Mouse (Mus musculus) G1E (cell line): Measurements from ENCODE around the gene Kif19a.

Experiments used
- CTCF ChIP-seq: IDR thresholded peaks from 2 replicates; pipeline ENCODE4 v1.5.1; 2012; ENCODE audit warnings: low read depth, low read length, inconsistent platforms, mixed read lengths
- GATA1 ChIP-seq: IDR thresholded peaks from 2 replicates; pipeline ENCODE4 v1.6.1; 2012; ENCODE audit warnings: borderline replicate concordance, low read length, inconsistent platforms, mixed read lengths
- GATA2 ChIP-seq: IDR thresholded peaks from 2 replicates; pipeline ENCODE4 v1.6.1; 2012; ENCODE audit warnings: low read depth, low read length, inconsistent platforms, borderline replicate concordance
- TAL1 ChIP-seq: conservative IDR thresholded peaks from 2 replicates; pipeline ENCODE4 v1.6.1; 2012; ENCODE audit warnings: low read depth, low read length, inconsistent platforms, mixed read lengths

GRCm38 (mm10) chr11:114829499-114830432 is 64.6 kb downstream of the Kif19a start:
- TF ChIP-seq GATA1 = no peak
- no peak for TF ChIP-seq CTCF
- no peak for TF ChIP-seq GATA2
- TF ChIP-seq TAL1 = no peak
